Mouse (Mus musculus): Measurements from ENCODE around the gene Stx1b. TPM values are rescaled to one million over a fixed set of nuclear protein-coding genes. Genes with fewer than 3 reads are reported as not detected.

Stx1b gene
- 0.30 TPM for polyA plus RNA-seq (2014; fragmentation: Illumina TruSeq; extraction: RNeasy Lipid Tissue Mini Kit (QIAGEN cat#74804); ENCODE audit: low replicate concordance)

DNA sequence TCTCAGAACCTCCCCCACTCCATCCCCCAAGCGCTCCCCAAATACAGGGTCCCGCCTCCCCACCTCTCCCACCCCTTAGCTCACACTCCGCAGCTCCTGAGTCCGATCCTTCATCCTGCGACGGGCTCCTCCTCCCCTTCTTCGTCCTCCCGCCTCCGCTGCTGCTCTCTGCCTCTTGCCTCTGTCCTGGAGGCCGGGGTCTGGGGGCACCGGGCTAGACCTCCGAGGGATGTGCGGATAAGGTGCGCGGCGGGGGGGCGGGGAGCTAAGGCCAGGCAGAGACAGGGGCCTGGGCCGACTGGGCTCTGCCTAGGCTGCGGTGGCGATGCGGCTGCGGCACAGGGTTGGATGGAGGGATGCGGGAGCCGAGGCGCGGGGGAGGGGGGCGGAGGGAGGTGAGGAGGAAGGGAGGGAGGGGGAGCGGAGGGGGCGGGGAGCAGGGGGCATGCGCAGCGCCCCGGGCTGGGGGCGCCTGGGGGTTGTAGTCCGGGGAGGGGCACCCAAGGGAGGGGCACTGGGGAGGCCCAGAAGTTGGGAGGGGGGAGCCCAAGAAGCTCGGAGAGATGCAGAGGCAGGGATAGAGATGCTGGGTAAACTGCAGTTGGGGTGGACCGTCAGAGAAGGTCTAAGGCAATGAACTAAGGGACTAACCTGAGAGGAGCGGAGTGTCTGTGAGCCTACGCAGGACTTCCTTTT, at the start of gene Stx1b, which contains the start of gene Stx4a:
Gene Stx1b, minus strand, starts transcription at position 374 of the 696 bp plus-strand sequence.
Gene Stx4a, plus strand, starts transcription at position 119 of the 696 bp plus-strand sequence.

GRCm38 (mm10) chr7:127800435-127801009, 23.8 kb downstream of the Stx1b start, which contains the start of gene Hsd3b7:
Gene Hsd3b7, plus strand, starts transcription at chr7:127800604.

DNA sequence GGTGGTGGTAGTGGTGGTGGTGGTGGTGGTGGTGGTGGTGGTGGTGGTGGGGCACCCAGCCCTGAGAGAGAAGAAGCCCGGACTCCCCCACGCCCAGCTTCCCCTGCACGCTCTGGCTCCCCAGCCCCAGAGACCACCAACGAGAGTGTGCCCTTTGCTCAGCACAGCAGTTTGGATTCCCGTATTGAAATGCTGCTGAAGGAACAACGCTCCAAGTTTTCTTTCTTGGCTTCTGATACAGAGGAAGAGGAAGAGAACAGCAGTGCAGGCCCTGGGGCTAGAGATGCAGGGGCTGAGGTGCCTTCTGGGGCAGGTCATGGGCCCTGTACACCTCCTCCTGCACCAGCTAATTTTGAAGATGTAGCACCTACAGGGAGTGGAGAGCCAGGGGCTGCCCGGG, 39.0 kb downstream of the Stx1b start, which contains the start of gene Gm49388:
Gene Gm49388, plus strand, starts transcription at position 301 of the 400 bp plus-strand sequence.

GRCm38 (mm10) chr7:127776426-127776825, 47.9 kb downstream of the Stx1b start, which contains the start of gene Setd1a:
Gene Setd1a, plus strand, starts transcription at chr7:127776670.

GRCm38 (mm10) chr7:127769651-127770038, 54.7 kb downstream of the Stx1b start, which contains the start of gene Orai3:
Gene Orai3, plus strand, starts transcription at chr7:127769815.

Other genes starting within 250 kb of the Stx1b start
- not detected for gene Ccdc189, start 236.0 kb downstream of the Stx1b start, polyA plus RNA-seq (2014; fragmentation: Illumina TruSeq; extraction: RNeasy Lipid Tissue Mini Kit (QIAGEN cat#74804); ENCODE audit: low replicate concordance)
- gene Rnf40, start 235.8 kb downstream of the Stx1b start, polyA plus RNA-seq (2014; fragmentation: Illumina TruSeq; extraction: RNeasy Lipid Tissue Mini Kit (QIAGEN cat#74804); ENCODE audit: low replicate concordance): 0.82 TPM
- gene Zfp629, start 208.8 kb downstream of the Stx1b start, polyA plus RNA-seq (2014; fragmentation: Illumina TruSeq; extraction: RNeasy Lipid Tissue Mini Kit (QIAGEN cat#74804); ENCODE audit: low replicate concordance): 4.8 TPM
- gene Bcl7c, start 115.6 kb downstream of the Stx1b start, polyA plus RNA-seq (2014; fragmentation: Illumina TruSeq; extraction: RNeasy Lipid Tissue Mini Kit (QIAGEN cat#74804); ENCODE audit: low replicate concordance): 1.2 TPM
- 0.74 TPM for gene Ctf1, start 111.8 kb downstream of the Stx1b start, polyA plus RNA-seq (2014; fragmentation: Illumina TruSeq; extraction: RNeasy Lipid Tissue Mini Kit (QIAGEN cat#74804); ENCODE audit: low replicate concordance)
- gene Ctf2, start 92.4 kb downstream of the Stx1b start, polyA plus RNA-seq (2014; fragmentation: Illumina TruSeq; extraction: RNeasy Lipid Tissue Mini Kit (QIAGEN cat#74804); ENCODE audit: low replicate concordance): not detected
- gene Fbxl19, start 80.0 kb downstream of the Stx1b start, polyA plus RNA-seq (2014; fragmentation: Illumina TruSeq; extraction: RNeasy Lipid Tissue Mini Kit (QIAGEN cat#74804); ENCODE audit: low replicate concordance): 0.11 TPM
- 0.63 TPM for gene Orai3, start 54.7 kb downstream of the Stx1b start, polyA plus RNA-seq (2014; fragmentation: Illumina TruSeq; extraction: RNeasy Lipid Tissue Mini Kit (QIAGEN cat#74804); ENCODE audit: low replicate concordance)
- gene Setd1a, start 47.9 kb downstream of the Stx1b start, polyA plus RNA-seq (2014; fragmentation: Illumina TruSeq; extraction: RNeasy Lipid Tissue Mini Kit (QIAGEN cat#74804); ENCODE audit: low replicate concordance): 3.5 TPM
- not detected for gene Gm49388, start 38.9 kb downstream of the Stx1b start, polyA plus RNA-seq (2014; fragmentation: Illumina TruSeq; extraction: RNeasy Lipid Tissue Mini Kit (QIAGEN cat#74804); ENCODE audit: low replicate concordance)
- 14.6 TPM for gene Hsd3b7, start 23.9 kb downstream of the Stx1b start, polyA plus RNA-seq (2014; fragmentation: Illumina TruSeq; extraction: RNeasy Lipid Tissue Mini Kit (QIAGEN cat#74804); ENCODE audit: low replicate concordance)
- 11.9 TPM for gene Stx4a, start 255 bp downstream of the Stx1b start, polyA plus RNA-seq (2014; fragmentation: Illumina TruSeq; extraction: RNeasy Lipid Tissue Mini Kit (QIAGEN cat#74804); ENCODE audit: low replicate concordance)
- gene Zfp646, start 51.7 kb upstream of the Stx1b start, polyA plus RNA-seq (2014; fragmentation: Illumina TruSeq; extraction: RNeasy Lipid Tissue Mini Kit (QIAGEN cat#74804); ENCODE audit: low replicate concordance): 4.9 TPM
- 0.52 TPM for gene Zfp668, start 52.3 kb upstream of the Stx1b start, polyA plus RNA-seq (2014; fragmentation: Illumina TruSeq; extraction: RNeasy Lipid Tissue Mini Kit (QIAGEN cat#74804); ENCODE audit: low replicate concordance)
- gene Prss53, start 66.4 kb upstream of the Stx1b start, polyA plus RNA-seq (2014; fragmentation: Illumina TruSeq; extraction: RNeasy Lipid Tissue Mini Kit (QIAGEN cat#74804); ENCODE audit: low replicate concordance): not detected
- gene Gm21974, start 70.9 kb upstream of the Stx1b start, polyA plus RNA-seq (2014; fragmentation: Illumina TruSeq; extraction: RNeasy Lipid Tissue Mini Kit (QIAGEN cat#74804); ENCODE audit: low replicate concordance): not detected
- 24.9 TPM for gene Vkorc1, start 71.1 kb upstream of the Stx1b start, polyA plus RNA-seq (2014; fragmentation: Illumina TruSeq; extraction: RNeasy Lipid Tissue Mini Kit (QIAGEN cat#74804); ENCODE audit: low replicate concordance)
- 1.1 TPM for gene Bckdk, start 79.5 kb upstream of the Stx1b start, polyA plus RNA-seq (2014; fragmentation: Illumina TruSeq; extraction: RNeasy Lipid Tissue Mini Kit (QIAGEN cat#74804); ENCODE audit: low replicate concordance)
- 5.7 TPM for gene Kat8, start 88.0 kb upstream of the Stx1b start, polyA plus RNA-seq (2014; fragmentation: Illumina TruSeq; extraction: RNeasy Lipid Tissue Mini Kit (QIAGEN cat#74804); ENCODE audit: low replicate concordance)
- gene Prss8, start 105.6 kb upstream of the Stx1b start, polyA plus RNA-seq (2014; fragmentation: Illumina TruSeq; extraction: RNeasy Lipid Tissue Mini Kit (QIAGEN cat#74804); ENCODE audit: low replicate concordance): 0.26 TPM
- not detected for gene Prss36, start 122.2 kb upstream of the Stx1b start, polyA plus RNA-seq (2014; fragmentation: Illumina TruSeq; extraction: RNeasy Lipid Tissue Mini Kit (QIAGEN cat#74804); ENCODE audit: low replicate concordance)
- 567 TPM for gene Fus, start 142.9 kb upstream of the Stx1b start, polyA plus RNA-seq (2014; fragmentation: Illumina TruSeq; extraction: RNeasy Lipid Tissue Mini Kit (QIAGEN cat#74804); ENCODE audit: low replicate concordance)
- gene Pycard, start 169.3 kb upstream of the Stx1b start, polyA plus RNA-seq (2014; fragmentation: Illumina TruSeq; extraction: RNeasy Lipid Tissue Mini Kit (QIAGEN cat#74804); ENCODE audit: low replicate concordance): 89.0 TPM
- gene Trim72, start 179.4 kb upstream of the Stx1b start, polyA plus RNA-seq (2014; fragmentation: Illumina TruSeq; extraction: RNeasy Lipid Tissue Mini Kit (QIAGEN cat#74804); ENCODE audit: low replicate concordance): not detected
- gene Itgam, start 238.1 kb upstream of the Stx1b start, polyA plus RNA-seq (2014; fragmentation: Illumina TruSeq; extraction: RNeasy Lipid Tissue Mini Kit (QIAGEN cat#74804); ENCODE audit: low replicate concordance): 7.9 TPM
- not detected for gene Gm49368, start 238.1 kb upstream of the Stx1b start, polyA plus RNA-seq (2014; fragmentation: Illumina TruSeq; extraction: RNeasy Lipid Tissue Mini Kit (QIAGEN cat#74804); ENCODE audit: low replicate concordance)

All from small intestine, adult 10 weeks (tissue).